Mouse (Mus musculus) liver, postnatal 0 days (tissue): ENCODE data around the gene Methig1. TPM values are rescaled to one million over a fixed set of nuclear protein-coding genes. Genes with fewer than 3 reads are reported as not detected.
A peak's percentile ranks its signal among the peaks of the same experiment; 100 is the strongest.

Source experiments
- ATAC-seq: fragments of 200-750 bp; cut with Nextera tagmentation; 2 replicates; pipeline ENCODE4 v1.8.0; 2017; ENCODE audit warnings: mild to moderate bottlenecking, moderate library complexity
- DNase-seq: peaks from one replicate; pipeline ENCODE4 v3.0.0-alpha.2; 2016
- H3K27ac ChIP-seq: fragments of 300-500 bp; sonication (generic); 2 replicates; pipeline ENCODE4 v1.5.1; 2014; ENCODE audit warnings: antibody characterized with exemption, moderate library complexity, mild to moderate bottlenecking, low read depth
- H3K27me3 ChIP-seq: fragments of 300-500 bp; sonication (generic); 2 replicates; pipeline ENCODE4 v1.6.1; 2014; ENCODE audit warnings: low read length, control low read depth, mixed read lengths; ENCODE audit not compliant: insufficient read depth
- H3K36me3 ChIP-seq: fragments of 300-500 bp; sonication (generic); replicated peaks from 2 replicates; pipeline ENCODE4 v1.6.1; 2014; ENCODE audit warnings: mild to moderate bottlenecking, control low read depth, low read length, moderate library complexity, mixed read lengths; ENCODE audit not compliant: insufficient read depth
- H3K4me1 ChIP-seq: fragments of 300-500 bp; sonication (generic); 2 replicates; pipeline ENCODE4 v1.6.1; 2014; ENCODE audit warnings: antibody characterized with exemption, mild to moderate bottlenecking, control low read depth; ENCODE audit not compliant: insufficient read depth
- H3K4me2 ChIP-seq: fragments of 300-500 bp; sonication (generic); 2 replicates; pipeline ENCODE4 v1.6.1; 2014; ENCODE audit warnings: low read depth, mild to moderate bottlenecking, low read length, moderate library complexity, mixed read lengths
- H3K4me3 ChIP-seq: fragments of 300-500 bp; sonication (generic); 2 replicates; pipeline ENCODE4 v1.5.1; 2014; ENCODE audit warnings: low read depth, low read length
- H3K9ac ChIP-seq: fragments of 300-500 bp; sonication (generic); replicated peaks from 2 replicates; pipeline ENCODE4 v1.6.1; 2014; ENCODE audit warnings: mild to moderate bottlenecking, moderate library complexity
- H3K9me3 ChIP-seq: fragments of 300-500 bp; sonication (generic); 2 replicates; pipeline ENCODE4 v1.6.1; 2016; ENCODE audit warnings: mild to moderate bottlenecking, control low read depth, low read length, mixed read lengths
- CTCF ChIP-seq: sonication (generic); IDR thresholded peaks from 2 replicates; pipeline ENCODE4 v1.5.1; 2016; ENCODE audit warnings: antibody characterized with exemption, low read depth
- EP300 ChIP-seq: IDR thresholded peaks from 2 replicates; pipeline ENCODE4 v1.6.1; 2016; ENCODE audit warnings: antibody characterized with exemption, low read depth, mild to moderate bottlenecking
- WGBS: fragments of 180-500 bp; shearing (Covaris S2); extraction: QIAGEN DNeasy Blood & Tissue Kit; methylation state at CpG from one replicate; pipeline ENCODE4 v1.1.7; 2014; ENCODE audit not compliant: insufficient replicate concordance; 5-methylcytosine and 5-hydroxymethylcytosine counted together
- polyA plus RNA-seq: library from polyadenylated mRNA; unstranded; fragments of >200 nt; fragmentation: Nextera tagmentation; extraction: Ambion mirVana; gene quantifications from 2 replicates; pipeline ENCODE4 v1.2.1, GENCODE M21; 2015

The Methig1 gene
- polyA plus RNA-seq, 1 experiment from 2014 or later: 0.12 TPM

DNA sequence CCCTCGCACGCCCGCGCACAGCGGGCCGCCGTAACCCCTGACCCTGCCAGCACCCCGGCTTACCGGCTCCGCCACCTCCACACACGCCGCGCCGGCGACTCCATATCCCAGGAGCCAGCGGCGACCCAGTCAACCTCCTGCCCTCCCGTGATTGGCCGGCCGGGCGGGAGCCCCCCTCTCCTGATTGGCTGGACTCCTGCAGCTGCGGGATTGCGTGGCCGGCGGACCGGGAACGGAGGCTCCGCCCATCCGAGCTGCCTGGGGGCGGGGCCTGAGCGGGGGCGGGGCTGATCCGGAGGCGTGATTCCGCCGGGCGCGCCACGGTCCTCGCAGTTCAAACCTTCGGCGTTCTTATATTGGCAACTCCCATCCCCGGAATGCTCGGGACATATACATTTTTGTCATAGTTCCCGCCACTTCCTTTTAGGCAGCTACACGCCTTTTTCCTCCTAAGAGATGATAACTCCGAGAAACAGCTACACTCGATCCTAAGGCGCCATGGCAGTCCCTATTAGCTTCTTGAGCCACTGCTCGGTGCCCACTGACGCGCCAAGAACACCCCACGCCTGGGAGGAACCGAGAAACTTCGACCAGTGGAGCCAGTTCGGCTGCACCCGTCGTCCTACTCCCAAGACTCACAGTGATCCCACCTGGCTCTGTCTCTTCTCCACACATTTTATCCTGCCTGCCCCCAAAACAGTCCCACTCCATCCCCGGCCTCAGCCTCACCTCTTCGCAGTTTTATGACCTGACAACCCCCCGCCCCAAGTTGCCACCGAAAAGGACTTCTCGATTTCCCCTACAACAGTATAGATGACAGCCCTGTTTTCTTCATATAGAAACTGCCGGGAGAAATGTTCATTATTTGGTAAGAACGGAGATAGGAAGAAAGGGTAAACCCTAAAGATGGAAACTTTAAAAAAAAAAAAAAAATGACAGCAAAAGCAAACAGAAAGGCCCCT is 70.2 kb downstream of the Methig1 start:
- peak overlapping the region; percentile 97 for H3K4me2 ChIP-seq
- peak overlapping the region; percentile 96 for H3K9ac ChIP-seq
- DNase-seq: peak; percentile 99
- H3K4me1 ChIP-seq: peaks cover 39% of the 10 kb centered on the region
- WGBS: under 1% methylated on average over 55 of the region's 65 CpGs
- H3K36me3 ChIP-seq: no peaks in the 10 kb centered on the region
- H3K27ac ChIP-seq: peak overlapping the region; percentile 79
- peak; percentile 95 for ATAC-seq
- H3K4me3 ChIP-seq: peak overlapping the region; percentile 97
- no peaks in the 10 kb centered on the region for H3K27me3 ChIP-seq
- no peaks in the 10 kb centered on the region for H3K9me3 ChIP-seq
- no peak for TF ChIP-seq CTCF

- H3K9ac ChIP-seq: peak overlapping the region; percentile 96; the same call in 1 of the 2 replicates
- H3K27ac ChIP-seq: no peak overlapping the region
- 3% methylated on average over 14 of the region's 14 CpGs for WGBS
- TF ChIP-seq CTCF (0 out of 2 replicates have a peak, but pooled peaks have one; percentile 31), EP300 (no peak)
- peak; percentile 42 for DNase-seq
- peak overlapping the region; percentile 97 for H3K4me3 ChIP-seq
- H3K4me2 ChIP-seq: peak overlapping the region; percentile 97
- ATAC-seq: no peak
- no peaks in the 10 kb centered on the region for H3K36me3 ChIP-seq
- H3K4me1 ChIP-seq: peaks cover 35% of the 10 kb centered on the region
- no peaks in the 10 kb centered on the region for H3K9me3 ChIP-seq
- H3K27me3 ChIP-seq: no peaks in the 10 kb centered on the region
Measured at GRCm38 (mm10) chr15:100423916-100424315, 71.0 kb downstream of the Methig1 start.

DNA sequence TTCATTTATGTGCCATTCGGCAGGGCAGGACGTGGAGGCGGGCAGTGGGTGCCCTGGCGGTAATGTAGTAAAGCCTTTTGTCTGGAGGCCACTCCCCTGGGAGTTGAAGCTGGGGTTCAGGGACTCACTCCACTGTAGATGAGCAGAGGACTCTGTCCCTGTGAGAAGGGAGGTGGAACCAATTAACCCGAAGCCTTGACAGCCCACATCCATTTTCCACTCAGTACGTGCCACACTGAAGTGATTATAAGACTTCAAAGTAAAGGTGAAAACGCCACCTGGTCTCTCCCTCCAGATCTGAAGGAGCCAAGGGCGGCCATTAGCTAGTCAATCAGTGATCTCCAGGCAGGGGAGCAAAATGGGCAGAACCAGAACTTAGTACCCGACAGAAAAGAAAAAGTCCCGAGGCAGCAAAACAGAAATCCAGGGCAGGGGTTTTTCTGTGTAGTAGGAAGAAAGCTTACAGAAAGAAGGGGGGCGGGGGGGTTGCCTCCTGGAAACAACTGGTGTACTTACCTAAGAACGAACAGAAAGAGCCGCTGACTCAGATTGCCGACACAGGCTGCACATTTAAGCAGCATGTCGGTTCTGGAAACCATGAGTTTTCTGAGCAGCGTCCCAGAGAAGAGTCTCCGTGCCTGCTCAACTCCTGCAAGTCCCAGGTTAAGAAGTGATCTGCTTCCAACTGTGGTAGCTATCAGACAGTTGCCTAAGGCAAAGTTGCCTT is 71.6 kb downstream of the Methig1 start, which contains the start of gene Slc11a2:
Gene Slc11a2, minus strand, starts transcription at position 677 of the 727 bp plus-strand sequence.
- WGBS: 29% methylated on average over 17 of the region's 17 CpGs
- peak within 1 kb of the TSS; percentile 97 for H3K4me3 ChIP-seq
- TF ChIP-seq CTCF (no peak), EP300 (no peak)
- peak within 1 kb of the TSS; percentile 96; the same call in 1 of the 2 replicates for H3K9ac ChIP-seq
- H3K4me1 ChIP-seq: peaks cover 30% of the 10 kb centered on the region
- no peaks in the 10 kb centered on the region for H3K9me3 ChIP-seq
- peak within 1 kb of the TSS; percentile 97 for H3K4me2 ChIP-seq
- no peaks in the 10 kb centered on the region for H3K27me3 ChIP-seq
- no peaks in the 10 kb centered on the region for H3K36me3 ChIP-seq
- no peak within 1 kb of the TSS for H3K27ac ChIP-seq
- ATAC-seq: no peak
- DNase-seq: no peak

DNA sequence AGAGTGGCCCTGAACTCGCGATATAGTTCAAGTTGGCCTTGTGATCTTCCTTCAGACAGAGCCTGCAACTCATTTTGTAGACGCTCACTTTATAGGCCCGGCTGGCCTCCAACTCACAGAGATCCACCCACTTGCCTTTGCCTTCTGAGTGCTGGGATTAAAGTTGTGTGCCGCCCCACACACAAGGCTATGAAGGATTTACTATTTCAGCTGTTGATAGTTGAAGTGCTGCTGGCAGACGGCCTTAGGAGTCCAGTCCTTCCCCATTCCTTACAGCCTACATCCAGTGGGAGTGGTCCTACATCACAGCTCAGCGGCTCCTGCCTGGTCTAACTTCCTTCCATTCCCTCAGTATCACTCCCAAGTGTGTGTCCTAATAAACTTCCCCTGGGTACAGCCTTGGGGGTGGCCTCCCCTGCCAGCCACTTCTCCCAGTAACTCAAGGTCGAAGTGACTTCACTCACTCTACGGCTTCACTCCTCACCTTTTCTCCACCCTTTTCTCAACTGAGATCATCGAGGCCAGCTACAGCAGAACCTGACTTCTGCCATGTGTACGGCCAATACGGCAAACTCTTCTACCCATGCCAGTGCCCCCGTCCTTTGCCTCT is 75.5 kb downstream of the Methig1 start:
- Histone ChIP-seq H3K27ac (no peak overlapping the region), H3K9ac (no peak overlapping the region), H3K4me1 (peaks cover 11% of the 10 kb centered on the region), H3K4me2 (no peak overlapping the region), H3K4me3 (no peak overlapping the region), H3K9me3 (no peaks in the 10 kb centered on the region), H3K27me3 (no peaks in the 10 kb centered on the region), H3K36me3 (no peaks in the 10 kb centered on the region)
- no peak for TF ChIP-seq CTCF
- no peak for TF ChIP-seq EP300
- DNase-seq: no peak
- WGBS: 79% methylated on average over 13 of the region's 13 CpGs
- no peak for ATAC-seq

- DNase-seq: no peak
- Histone ChIP-seq H3K4me1 (peaks cover 3% of the 10 kb centered on the region; the same call in 1 of the 2 replicates), H3K36me3 (no peaks in the 10 kb centered on the region), H3K4me3 (no peak overlapping the region), H3K27ac (no peak overlapping the region), H3K9ac (no peak overlapping the region), H3K27me3 (no peaks in the 10 kb centered on the region), H3K4me2 (no peak overlapping the region), H3K9me3 (no peaks in the 10 kb centered on the region)
- ATAC-seq: no peak
- 60% methylated on average over 11 of the region's 11 CpGs for WGBS
- TF ChIP-seq EP300: no peak
- no peak for TF ChIP-seq CTCF
Measured at GRCm38 (mm10) chr15:100429959-100430565, 77.1 kb downstream of the Methig1 start.
